Mouse (Mus musculus): ENCODE measurements around the gene Aldh18a1. TPM values are rescaled to one million over a fixed set of nuclear protein-coding genes. Genes with fewer than 3 reads are reported as not detected.
"Not testable (repeated sequence)": the region's sequence is repeated elsewhere in the genome, so short reads cannot be mapped to it uniquely, and the experiment has no call there.

Gene Aldh18a1
- polyA plus RNA-seq, 1 experiment, result 166 TPM

- H3K4me1 ChIP-seq (ENCODE audit: control insufficient read depth, insufficient read depth, low read length), result no peaks in the 10 kb centered on the region; the same call in 1 of the 2 replicates
- H3K27ac ChIP-seq (ENCODE audit: insufficient read depth, low read length), result peak overlapping the region; percentile 83
- peak overlapping the region; percentile 46 for H3K4me3 ChIP-seq (ENCODE audit: insufficient read depth, low read length)
- TF ChIP-seq CTCF (IDR thresholded peaks at IDR 0.05; ENCODE audit: borderline replicate concordance, insufficient read depth, low read length) (0 out of 2 replicates have a peak, but pooled peaks have one; percentile 19), POLR2A (IDR thresholded peaks at IDR 0.05; ENCODE audit: low read depth, low read length) (peak; percentile 15)
These were observed 725 bp upstream of the Aldh18a1 start for GRCm38 (mm10) chr19:40588847-40589529.

- TF ChIP-seq POLR2A (IDR thresholded peaks at IDR 0.05; ENCODE audit: low read depth, low read length), result no peak
- no peak for TF ChIP-seq CTCF (IDR thresholded peaks at IDR 0.05; ENCODE audit: borderline replicate concordance, insufficient read depth, low read length)
- peak overlapping the region; percentile 96 for H3K4me3 ChIP-seq (ENCODE audit: insufficient read depth, low read length)
- H3K4me1 ChIP-seq (ENCODE audit: control insufficient read depth, insufficient read depth, low read length), result no peaks in the 10 kb centered on the region; the same call in 1 of the 2 replicates
- H3K27ac ChIP-seq (ENCODE audit: insufficient read depth, low read length), result 0 out of 2 replicates have a peak overlapping the region, but pooled peaks have one; percentile 17
These were observed 571 bp downstream of the Aldh18a1 start for GRCm38 (mm10) chr19:40587491-40588292.

DNA sequence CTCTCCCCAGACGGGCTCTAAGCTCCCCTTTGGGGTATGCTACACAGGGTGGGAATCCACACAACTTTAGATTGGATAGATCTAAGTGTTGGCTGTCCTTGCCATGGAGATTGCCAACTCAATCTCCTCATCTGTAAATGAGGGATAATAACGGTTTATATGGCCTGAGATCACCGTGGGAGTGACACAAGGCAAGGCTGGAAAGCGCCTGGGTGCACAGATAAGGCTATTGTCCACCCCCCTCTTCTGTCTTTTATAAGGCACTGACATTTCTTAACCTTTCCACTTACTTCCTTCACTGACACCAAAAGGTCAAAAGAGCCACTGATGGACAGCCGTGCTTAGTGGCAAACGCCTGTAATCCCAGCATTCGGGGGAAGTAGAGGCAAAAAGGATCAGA lies 1.4 kb downstream of the Aldh18a1 start:
- Histone ChIP-seq H3K27ac (ENCODE audit: insufficient read depth, low read length) (no peak overlapping the region), H3K4me3 (ENCODE audit: insufficient read depth, low read length) (peak overlapping the region; percentile 96), H3K4me1 (ENCODE audit: control insufficient read depth, insufficient read depth, low read length) (no peaks in the 10 kb centered on the region; the same call in 1 of the 2 replicates)
- TF ChIP-seq CTCF (IDR thresholded peaks at IDR 0.05; ENCODE audit: borderline replicate concordance, insufficient read depth, low read length) (no peak), POLR2A (IDR thresholded peaks at IDR 0.05; ENCODE audit: low read depth, low read length) (no peak)

DNA sequence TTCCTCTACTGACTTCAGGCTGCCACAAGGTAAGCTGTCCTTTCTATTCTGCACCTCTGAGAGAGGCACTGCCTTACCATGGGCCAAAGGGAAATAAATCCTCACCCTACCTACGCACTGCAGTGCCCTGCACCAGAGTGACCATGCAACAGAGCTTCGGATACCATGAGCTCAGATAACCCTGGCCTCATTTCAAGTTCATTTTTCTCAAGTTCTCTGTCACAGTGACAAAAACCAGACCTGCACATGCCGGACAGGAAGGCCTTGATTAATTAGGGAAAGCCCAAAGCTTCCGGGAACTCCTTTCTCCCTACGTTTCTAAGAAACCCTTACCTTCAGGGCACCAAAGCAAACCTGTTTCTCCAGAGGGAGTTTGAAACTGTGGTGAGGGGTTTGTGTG lies 6.6 kb downstream of the Aldh18a1 start:
- Histone ChIP-seq H3K4me3 (ENCODE audit: insufficient read depth, low read length) (no peak overlapping the region), H3K27ac (ENCODE audit: insufficient read depth, low read length) (no peak overlapping the region), H3K4me1 (ENCODE audit: control insufficient read depth, insufficient read depth, low read length) (no peaks in the 10 kb centered on the region; the same call in 1 of the 2 replicates)
- no peak for TF ChIP-seq POLR2A (IDR thresholded peaks at IDR 0.05; ENCODE audit: low read depth, low read length)
- TF ChIP-seq CTCF (IDR thresholded peaks at IDR 0.05; ENCODE audit: borderline replicate concordance, insufficient read depth, low read length), result no peak

DNA sequence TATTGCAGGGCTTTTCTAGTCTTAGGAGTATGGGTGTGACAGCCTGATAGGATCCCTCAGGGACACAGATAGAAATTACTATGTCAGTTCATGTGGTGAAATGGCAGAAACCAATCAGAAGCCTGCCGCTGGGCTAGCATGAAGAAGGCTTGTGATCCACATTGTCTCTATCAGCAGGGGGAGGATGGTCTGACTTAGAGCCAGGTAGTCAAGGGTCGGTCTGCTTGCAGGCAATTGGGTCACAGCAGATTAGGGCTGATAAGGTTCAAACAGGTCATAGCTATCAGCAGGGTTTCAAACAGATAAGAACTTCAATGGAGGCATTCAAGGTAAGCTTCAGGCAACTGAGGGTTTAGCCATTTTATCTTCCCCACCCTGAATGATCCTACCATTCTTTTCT lies 7.4 kb downstream of the Aldh18a1 start:
- H3K27ac ChIP-seq (ENCODE audit: insufficient read depth, low read length), result no peak overlapping the region
- TF ChIP-seq CTCF (IDR thresholded peaks at IDR 0.05; ENCODE audit: borderline replicate concordance, insufficient read depth, low read length), result no peak
- no peak for TF ChIP-seq POLR2A (IDR thresholded peaks at IDR 0.05; ENCODE audit: low read depth, low read length)
- H3K4me3 ChIP-seq (ENCODE audit: insufficient read depth, low read length), result no peak overlapping the region
- H3K4me1 ChIP-seq (ENCODE audit: control insufficient read depth, insufficient read depth, low read length), result no peaks in the 10 kb centered on the region

GRCm38 (mm10) chr19:40575438-40575837 lies 12.8 kb downstream of the Aldh18a1 start:
- Histone ChIP-seq H3K27ac (ENCODE audit: insufficient read depth, low read length) (no peak overlapping the region), H3K4me1 (ENCODE audit: control insufficient read depth, insufficient read depth, low read length) (no peaks in the 10 kb centered on the region), H3K4me3 (ENCODE audit: insufficient read depth, low read length) (no peak overlapping the region)
- TF ChIP-seq CTCF (IDR thresholded peaks at IDR 0.05; ENCODE audit: borderline replicate concordance, insufficient read depth, low read length), result no peak
- TF ChIP-seq POLR2A (IDR thresholded peaks at IDR 0.05; ENCODE audit: low read depth, low read length), result no peak

- Histone ChIP-seq H3K4me1 (ENCODE audit: control insufficient read depth, insufficient read depth, low read length) (no peaks in the 10 kb centered on the region), H3K4me3 (ENCODE audit: insufficient read depth, low read length) (no peak overlapping the region), H3K27ac (ENCODE audit: insufficient read depth, low read length) (no peak overlapping the region)
- TF ChIP-seq CTCF (IDR thresholded peaks at IDR 0.05; ENCODE audit: borderline replicate concordance, insufficient read depth, low read length), result no peak
These were observed 17.5 kb downstream of the Aldh18a1 start for GRCm38 (mm10) chr19:40570726-40571125.

DNA sequence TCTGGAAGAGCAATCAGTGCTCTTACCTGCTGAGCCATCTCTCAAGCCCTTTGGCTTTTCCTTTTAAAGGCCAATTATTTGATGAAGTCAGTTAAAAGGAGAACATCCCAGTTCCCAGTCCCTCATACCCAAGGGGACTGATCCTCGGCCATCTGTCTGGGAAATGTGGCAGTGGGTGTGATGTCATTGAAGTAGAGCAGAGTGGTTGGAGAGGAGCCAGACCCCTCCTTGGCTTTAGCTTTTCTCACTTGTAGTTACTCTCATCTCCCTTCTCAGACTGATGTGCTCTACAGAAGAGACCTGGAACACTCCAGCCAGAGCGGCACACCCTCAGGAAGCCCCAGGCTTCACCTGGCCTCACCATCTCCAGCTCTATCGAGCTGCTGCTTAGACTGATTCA lies 20.6 kb downstream of the Aldh18a1 start:
- Histone ChIP-seq H3K4me1 (ENCODE audit: control insufficient read depth, insufficient read depth, low read length) (no peaks in the 10 kb centered on the region), H3K27ac (ENCODE audit: insufficient read depth, low read length) (no peak overlapping the region), H3K4me3 (ENCODE audit: insufficient read depth, low read length) (no peak overlapping the region)
- TF ChIP-seq CTCF (IDR thresholded peaks at IDR 0.05; ENCODE audit: borderline replicate concordance, insufficient read depth, low read length), result no peak
- TF ChIP-seq POLR2A (IDR thresholded peaks at IDR 0.05; ENCODE audit: low read depth, low read length), result no peak

DNA sequence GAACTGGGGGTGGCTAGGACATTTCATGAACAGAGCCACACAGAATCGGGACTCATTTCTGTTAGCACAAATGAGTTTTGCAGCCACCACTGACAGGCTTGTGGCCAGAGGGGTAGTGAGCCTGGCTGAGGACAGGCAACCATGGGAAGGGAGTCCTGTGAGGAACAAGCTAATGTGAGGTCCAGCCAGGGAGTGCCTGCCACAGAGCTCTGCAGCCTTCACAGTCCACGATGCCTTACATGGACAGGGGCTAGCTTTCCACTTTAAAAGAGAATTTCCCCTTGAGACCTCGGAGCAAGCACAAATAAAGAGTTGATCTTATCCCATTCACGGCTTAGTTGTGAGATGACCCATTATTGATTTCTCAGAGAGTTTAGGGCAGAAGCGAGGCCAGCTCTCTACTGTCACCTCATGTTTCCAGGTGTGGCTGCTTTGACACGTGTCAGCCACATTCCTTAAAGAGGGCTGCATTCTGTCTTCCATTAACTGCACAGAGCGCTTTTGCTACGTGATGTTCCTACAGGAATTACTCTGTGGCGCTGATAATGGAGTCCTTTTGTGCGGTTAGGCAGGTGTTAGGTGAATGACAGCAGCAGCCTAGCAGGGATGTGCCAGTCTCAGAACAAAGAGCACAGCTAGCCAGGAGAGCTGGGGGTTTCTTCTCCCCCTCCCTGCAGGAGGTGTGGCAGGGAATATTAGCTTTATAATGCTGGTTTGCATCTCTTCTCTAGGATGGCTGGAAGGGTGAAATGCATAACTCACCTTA lies 24.2 kb downstream of the Aldh18a1 start:
- Histone ChIP-seq H3K4me1 (ENCODE audit: control insufficient read depth, insufficient read depth, low read length) (no peaks in the 10 kb centered on the region), H3K4me3 (ENCODE audit: insufficient read depth, low read length) (no peak overlapping the region), H3K27ac (ENCODE audit: insufficient read depth, low read length) (no peak overlapping the region)
- TF ChIP-seq CTCF (IDR thresholded peaks at IDR 0.05; ENCODE audit: borderline replicate concordance, insufficient read depth, low read length) (no peak), POLR2A (IDR thresholded peaks at IDR 0.05; ENCODE audit: low read depth, low read length) (no peak)

GRCm38 (mm10) chr19:40561521-40561920 lies 26.7 kb downstream of the Aldh18a1 start:
- not testable (repeated sequence) for H3K27ac ChIP-seq (ENCODE audit: insufficient read depth, low read length); H3K4me1 ChIP-seq (ENCODE audit: control insufficient read depth, insufficient read depth, low read length); H3K4me3 ChIP-seq (ENCODE audit: insufficient read depth, low read length)

Measured in embryonic fibroblast, embryonic 13.5 days (primary cell).